Mouse (Mus musculus): ENCODE measurements around the gene Calm3.

Gene Calm3

DNA sequence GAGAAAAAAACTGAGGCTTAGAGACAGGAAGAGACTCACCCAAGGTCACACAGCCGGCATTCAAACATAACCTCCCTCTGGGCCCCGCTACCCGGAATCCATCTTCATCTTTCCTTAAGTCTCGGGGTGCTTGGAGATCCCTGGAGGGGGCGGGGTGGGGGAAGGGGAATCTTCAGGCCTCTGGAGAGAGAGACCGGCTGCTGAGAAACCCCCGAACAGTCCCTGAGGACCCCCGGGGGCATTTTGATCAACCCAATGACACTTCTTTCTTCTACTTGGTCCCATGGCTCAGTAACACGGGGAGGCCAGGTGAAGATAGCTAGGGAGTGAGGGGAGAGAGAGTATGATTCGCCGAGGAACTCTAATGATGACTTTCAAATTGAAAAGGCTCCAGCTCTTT is 47.9 kb downstream of the Calm3 start:
- in situ Hi-C loops (cut with MboI; ENCODE audit: unreplicated experiment in 2 of 2) = loop anchor here in 1 of 2 experiments (5.0 kb wide), 1 partner anchor 46 kb away; the partner anchor contains the start of gene Calm3

DNA sequence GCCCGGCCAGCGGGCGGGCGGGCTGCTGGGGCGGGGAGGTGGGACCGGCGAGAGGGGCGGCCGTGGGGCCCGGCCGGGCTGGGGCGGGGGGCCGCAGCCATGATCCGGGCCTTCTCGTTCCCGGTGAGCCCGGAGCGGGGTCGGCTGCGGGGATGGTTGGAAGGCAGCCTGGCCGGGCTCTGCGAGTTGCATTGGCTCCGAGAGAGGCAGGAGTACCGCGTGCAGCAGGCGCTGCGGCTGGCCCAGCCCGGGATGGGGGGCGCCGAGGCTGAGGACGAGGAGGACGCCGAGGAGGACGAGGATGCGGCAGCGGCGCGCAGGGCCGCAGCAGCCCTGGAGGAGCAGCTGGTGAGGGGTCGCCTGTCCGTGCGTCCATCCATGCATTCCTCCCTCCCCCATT is 48.6 kb downstream of the Calm3 start:
- in situ Hi-C loops (cut with MboI; ENCODE audit: unreplicated experiment in 2 of 2) = loop anchor here in 1 of 2 experiments (5.0 kb wide), 1 partner anchor 47 kb away; the partner anchor contains the start of gene Calm3

DNA sequence AGATGAGACGGTGACA is 48.8 kb downstream of the Calm3 start, which contains the start of gene Dact3:
Dact3 (plus strand) TSS at position 8 of the 16 bp plus-strand sequence.
- in situ Hi-C loops (cut with MboI; ENCODE audit: unreplicated experiment in 2 of 2) = loop anchor here in 1 of 2 experiments (5.0 kb wide), 1 partner anchor 47 kb away; the partner anchor contains the start of gene Calm3

DNA sequence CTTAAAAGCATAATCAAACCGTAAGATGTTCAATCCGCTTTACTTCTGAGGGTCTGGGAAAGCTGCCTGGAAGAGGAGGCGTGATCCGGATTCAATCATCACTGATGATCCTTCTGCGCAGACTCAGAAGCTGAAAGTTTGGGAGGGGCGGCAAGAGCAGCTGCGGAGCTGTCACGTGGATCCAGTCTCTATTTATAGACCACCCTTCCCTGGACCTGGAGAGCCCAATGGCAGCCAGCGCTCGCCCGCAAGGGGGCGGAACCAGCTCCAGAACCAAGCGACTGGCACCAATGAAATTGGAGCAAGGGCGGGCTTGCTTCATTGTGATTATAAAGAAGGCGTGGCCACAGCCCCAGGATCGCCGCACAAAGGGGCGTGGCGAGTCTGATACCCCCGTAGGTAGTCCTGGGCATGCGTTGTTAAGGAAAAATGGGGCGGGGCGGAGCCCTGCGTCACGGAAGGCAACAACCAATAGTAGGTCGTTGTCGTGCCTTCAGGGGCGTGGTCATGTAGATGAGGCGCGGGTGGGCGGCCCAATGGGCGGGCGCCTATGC is 49.1 kb downstream of the Calm3 start:
- in situ Hi-C loops (cut with MboI; ENCODE audit: unreplicated experiment in 2 of 2) = loop anchor here (5.0 kb wide), 1 partner anchor 47 kb away; the partner anchor contains the start of gene Calm3 (in 2 of the 2)

DNA sequence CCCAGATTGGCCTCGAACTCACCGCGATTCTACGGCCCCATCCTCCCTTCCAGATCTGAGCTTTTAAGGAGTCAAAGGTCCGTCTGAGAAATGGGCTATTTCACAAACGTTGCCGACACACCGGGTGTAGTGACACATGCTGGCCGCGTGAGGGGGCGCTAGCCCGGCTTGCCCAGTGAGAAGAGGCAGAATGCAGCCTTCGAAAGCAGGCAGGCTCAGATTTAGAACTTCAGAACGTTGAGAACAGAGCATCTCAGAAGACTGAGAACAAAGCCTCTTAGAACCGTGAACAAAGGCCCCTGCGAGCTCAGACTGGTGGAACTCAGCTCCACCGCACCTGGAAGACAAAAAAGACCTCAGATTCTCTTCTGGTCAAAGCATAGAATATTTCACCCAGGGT is 49.7 kb downstream of the Calm3 start:
- in situ Hi-C loops (cut with MboI; ENCODE audit: unreplicated experiment in 2 of 2) = loop anchor here in 1 of 2 experiments (5.0 kb wide), 1 partner anchor 48 kb away; the partner anchor contains the start of gene Calm3

DNA sequence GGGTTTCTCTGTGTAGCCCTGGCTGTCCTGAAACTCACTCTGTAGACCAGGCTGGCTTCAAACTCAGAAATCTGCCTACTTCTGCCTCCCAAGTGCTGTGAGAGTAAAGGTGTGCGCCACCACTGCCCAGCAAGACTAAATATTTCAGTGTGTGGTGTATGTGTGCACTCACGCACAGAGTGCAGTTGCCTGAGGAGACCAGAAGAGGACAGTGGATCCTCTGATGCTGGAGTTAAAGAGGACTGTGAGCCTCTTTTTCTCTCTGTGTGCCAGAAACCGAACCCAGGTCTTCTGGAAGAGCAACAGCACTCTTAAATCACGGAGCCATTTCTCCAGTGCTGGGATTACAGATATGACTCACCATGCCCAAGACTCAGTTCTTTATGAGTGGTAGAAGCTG is 50.5 kb downstream of the Calm3 start:
- in situ Hi-C loops (cut with MboI; ENCODE audit: unreplicated experiment in 2 of 2) = loop anchor here in 1 of 2 experiments (5.0 kb wide), 1 partner anchor 49 kb away; the partner anchor contains the start of gene Calm3

DNA sequence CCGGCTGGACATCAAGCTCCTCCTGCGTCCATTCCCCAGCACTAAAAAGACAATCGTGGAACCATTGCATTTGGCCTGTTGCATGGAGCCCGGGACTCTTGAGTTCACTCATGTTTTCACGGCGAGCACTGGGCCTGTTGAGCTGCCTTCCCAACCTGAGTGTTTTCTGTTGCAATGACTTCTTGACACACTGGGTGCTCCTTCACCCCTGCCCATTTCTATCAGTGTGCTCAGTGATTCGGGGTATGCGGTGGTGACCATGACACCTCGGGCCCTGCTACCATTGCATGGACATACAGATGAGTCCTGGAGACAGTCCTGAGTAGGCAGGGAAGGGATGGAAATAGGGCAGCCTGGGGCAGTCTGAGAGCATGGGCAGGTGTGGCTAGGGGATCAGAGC is 51.4 kb downstream of the Calm3 start:
- in situ Hi-C loops (cut with MboI; ENCODE audit: unreplicated experiment in 2 of 2) = loop anchor here in 1 of 2 experiments (5.0 kb wide), 1 partner anchor 50 kb away; the partner anchor contains the start of gene Calm3

DNA sequence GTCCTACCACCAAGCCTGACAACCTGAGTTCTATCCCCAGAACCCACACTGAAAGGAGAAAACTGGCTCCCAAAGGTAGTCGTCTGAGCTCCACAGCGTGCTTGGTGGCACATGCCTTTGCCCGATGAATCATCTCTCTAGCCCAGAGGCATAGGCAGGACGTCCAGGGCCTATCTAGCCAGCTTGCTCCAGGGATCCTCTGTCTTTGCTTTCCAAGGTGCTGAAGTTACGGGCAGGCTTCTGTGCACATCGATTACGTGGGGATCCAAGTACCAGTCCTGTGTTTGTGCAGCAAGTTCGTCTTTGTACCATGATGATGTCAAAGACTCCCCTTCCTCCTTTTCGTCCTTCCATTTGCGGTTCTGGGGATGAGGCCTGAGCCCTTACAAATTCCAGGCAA is 52.3 kb downstream of the Calm3 start:
- in situ Hi-C loops (cut with MboI; ENCODE audit: unreplicated experiment in 2 of 2) = loop anchor here in 1 of 2 experiments (5.0 kb wide), 1 partner anchor 51 kb away; the partner anchor contains the start of gene Calm3

DNA sequence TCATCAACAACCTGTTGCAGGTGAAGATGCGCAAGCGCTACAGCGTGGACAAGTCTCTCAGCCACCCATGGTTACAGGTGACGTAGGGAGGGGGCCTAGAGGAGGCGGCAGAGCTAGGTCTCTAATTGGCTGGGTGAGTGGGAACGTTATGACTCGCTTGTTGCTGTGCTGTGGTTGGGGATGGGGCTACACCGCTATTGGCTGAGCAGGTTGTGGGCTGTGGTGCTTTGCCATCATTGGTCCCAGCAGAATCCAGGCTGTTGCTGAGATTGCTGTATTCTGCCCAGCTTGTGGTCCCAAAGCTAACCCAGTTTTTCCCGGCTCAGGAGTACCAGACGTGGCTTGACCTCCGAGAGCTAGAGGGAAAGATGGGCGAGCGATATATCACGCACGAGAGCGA is 54.4 kb downstream of the Calm3 start:
- in situ Hi-C loops (cut with MboI; ENCODE audit: unreplicated experiment in 2 of 2) = no loop called here

DNA sequence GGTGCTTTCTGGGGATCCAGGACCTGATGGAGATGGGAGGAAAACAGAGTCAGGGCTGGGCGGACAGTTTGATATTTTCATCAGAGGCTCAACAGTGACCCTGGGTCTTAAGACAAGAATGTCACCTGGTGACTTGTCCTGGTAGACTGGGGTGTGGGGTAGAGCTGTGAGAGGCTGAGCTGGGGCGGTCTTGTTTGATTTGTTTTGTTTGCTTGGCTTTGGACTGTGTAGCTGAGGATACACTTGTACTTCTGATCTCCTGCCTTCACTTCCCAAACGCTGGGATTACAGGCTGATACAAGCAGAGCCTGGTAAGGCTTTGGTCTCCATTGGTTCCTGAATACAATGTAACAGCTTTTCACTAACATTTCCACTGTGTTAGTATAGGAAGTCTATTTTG is 56.4 kb downstream of the Calm3 start:
- in situ Hi-C loops (cut with MboI; ENCODE audit: unreplicated experiment in 2 of 2) = no loop called here

Measured in v-Abl transformed pro-B cells (cell line).